Mouse (Mus musculus) thymus, postnatal 25 days (tissue): ENCODE results near the gene Cbx3.
A peak's percentile ranks its signal among the peaks of the same experiment; 100 is the strongest.

Source experiments
- DNase-seq: peaks from one replicate; pipeline ENCODE4 v3.0.0; 2022

The Cbx3 gene

DNA sequence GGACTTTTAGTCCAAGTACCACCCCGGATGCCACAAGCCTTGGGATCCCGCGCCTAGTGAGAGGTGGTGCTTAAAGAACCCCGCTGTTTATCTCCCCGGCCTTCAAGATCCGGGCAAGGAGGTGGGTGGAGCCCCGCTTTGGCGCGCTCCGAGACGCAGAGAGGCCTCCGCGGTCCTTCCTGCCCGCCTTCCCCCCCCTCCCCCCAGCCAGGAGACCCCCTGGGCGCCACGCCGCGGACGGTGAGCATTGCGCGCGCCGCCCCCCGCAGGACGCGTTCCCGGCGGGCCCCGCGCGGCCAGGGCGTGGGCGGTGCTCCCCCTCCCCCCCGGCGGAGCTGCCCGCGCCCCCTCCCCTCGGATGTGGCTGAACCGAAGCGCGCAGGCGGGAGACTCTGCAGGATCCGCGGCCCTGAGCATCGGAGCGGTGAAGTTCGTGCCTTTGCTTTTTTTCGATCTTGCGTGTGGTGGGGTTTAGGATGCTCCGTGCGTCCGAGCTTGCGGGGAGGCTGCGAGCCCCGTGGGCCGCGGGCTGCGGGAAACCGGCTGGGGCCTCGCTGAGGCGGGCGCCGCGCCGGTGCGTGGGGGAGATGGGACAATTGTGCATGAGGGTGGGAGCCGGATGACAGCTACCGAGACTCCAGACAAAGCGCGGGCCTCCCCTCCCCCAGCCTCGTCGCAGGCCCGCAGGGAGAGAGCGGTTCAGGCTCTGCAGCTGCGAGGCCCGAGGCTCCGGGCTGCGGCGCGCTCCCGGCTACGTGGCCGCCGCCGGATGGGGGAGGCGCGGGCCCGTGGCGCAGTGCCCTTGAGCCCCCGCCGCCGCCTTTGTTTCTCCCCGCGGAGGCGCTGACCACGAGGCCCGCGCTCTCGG, at the start of gene Cbx3:
TSS of gene Cbx3 (plus strand) at position 50 of the 868 bp plus-strand sequence.
- DNase-seq, result peak; percentile 92

GRCm38 (mm10) chr6:51423466-51424122, 46.6 kb upstream of the Cbx3 start:
- no peak for DNase-seq

DNA sequence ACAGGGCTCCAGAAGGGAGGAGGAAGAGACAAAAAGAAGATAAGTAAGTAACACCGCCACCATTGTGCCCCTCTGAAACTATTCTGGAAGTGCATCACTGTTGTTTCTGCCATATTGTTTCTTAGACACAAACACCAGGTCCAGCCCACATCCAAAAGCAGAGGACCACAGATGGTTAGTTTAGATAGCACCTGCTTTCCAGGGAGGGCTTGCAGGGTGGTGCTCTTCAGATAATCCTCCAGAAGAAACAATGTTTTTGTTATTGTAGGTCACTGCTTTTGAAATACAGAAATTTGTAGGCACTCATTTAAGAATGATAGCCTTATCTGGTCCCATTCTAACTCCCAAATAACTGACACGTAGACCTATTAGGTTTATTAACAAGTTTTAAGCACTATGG, 45.6 kb upstream of the Cbx3 start:
- DNase-seq, result no peak

GRCm38 (mm10) chr6:51432535-51433397, 37.4 kb upstream of the Cbx3 start, which contains the start of gene Nfe2l3:
Gene Nfe2l3, plus strand, starts transcription at chr6:51432670.
- peak; percentile 75 for DNase-seq

DNA sequence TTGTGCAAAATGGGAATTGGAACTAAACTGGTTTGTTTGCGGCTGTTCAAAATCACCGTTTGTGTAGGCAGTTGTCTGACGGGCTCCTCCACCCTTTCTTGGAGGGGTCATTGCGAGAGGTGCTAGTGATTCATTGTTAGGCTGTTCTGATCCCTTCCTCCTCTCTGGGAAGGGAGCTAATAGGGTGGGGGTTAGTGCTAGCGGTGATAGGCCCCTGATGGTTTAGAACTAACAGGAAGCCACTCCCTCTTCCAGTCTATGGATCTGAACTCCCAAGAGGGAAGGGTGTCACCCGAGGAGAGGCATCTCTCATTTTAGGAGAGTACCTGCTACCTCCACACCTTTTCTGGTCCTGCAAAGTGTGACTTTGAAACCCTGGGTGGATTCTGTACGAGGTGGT, 35.9 kb upstream of the Cbx3 start:
- no peak for DNase-seq

DNA sequence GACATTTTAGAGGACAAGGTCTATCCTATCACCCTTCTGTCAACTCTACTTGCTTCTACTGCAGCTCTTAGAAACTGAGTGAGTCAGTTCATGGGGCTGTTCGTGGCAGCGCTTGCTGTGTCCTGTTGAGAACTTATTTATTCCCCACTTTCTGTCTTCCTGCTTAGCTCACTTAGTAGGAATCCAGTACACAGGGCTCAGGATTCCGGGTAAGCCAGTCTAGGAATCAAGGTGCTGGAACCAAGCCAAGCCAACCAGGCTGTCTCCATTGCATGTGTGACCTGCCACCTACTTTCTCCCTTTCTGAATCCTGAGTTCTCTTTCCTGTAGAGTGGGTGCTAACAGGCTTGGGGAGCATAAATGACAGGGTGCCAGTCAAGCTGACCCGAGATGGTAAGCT, 32.5 kb upstream of the Cbx3 start:
- DNase-seq, result no peak

DNA sequence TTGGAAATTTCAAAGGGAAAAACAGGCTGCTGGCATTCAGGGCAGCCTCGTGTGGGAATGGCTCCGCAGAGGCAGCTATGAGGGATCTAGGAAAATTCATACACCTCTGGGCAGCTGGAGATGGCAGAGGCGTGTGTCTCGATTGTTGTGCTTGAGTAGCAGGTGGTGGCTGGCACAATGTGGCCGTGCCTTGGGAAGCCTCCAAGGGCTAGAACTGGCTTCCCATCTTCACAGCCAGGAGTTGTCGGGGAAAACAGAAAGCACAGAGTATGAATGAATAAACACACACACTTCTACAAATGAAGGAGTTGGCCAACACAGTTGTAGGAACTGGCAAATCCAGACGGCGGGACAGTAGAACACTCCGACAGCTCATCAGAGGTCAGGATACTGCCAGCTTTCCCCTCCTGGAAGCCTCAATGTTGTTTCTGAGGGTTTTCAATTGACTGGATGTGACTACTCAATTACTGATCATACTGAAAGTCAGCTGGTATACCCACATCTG, 31.3 kb upstream of the Cbx3 start:
- no peak for DNase-seq

GRCm38 (mm10) chr6:51442191-51442835, 27.8 kb upstream of the Cbx3 start:
- peak; percentile 65 for DNase-seq

- DNase-seq, result no peak
These were observed 17.1 kb upstream of the Cbx3 start for GRCm38 (mm10) chr6:51452927-51453503.

- no peak for DNase-seq
These were observed 15.2 kb upstream of the Cbx3 start for GRCm38 (mm10) chr6:51454949-51455348.

GRCm38 (mm10) chr6:51456198-51456597, 14.0 kb upstream of the Cbx3 start:
- no peak for DNase-seq

DNA sequence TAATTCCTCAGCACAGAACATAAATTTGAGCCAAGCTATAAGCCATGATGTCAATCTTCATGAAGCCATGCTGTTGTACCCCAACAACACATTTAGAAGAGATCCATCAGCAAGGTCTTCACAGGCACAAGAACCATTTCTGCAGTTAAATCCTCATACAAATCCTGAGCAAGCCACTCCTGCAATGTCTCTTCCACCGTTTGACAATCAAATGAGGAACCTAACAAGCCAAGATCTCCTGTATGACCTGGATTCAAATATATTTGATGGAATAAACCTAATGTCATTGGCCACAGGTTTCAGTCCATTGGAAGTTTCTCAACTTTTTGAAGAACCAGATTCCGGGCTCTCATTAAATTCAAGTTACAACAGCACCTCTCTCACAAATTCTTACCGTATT, 12.9 kb upstream of the Cbx3 start:
- no peak for DNase-seq

GRCm38 (mm10) chr6:51457770-51458387, 12.3 kb upstream of the Cbx3 start:
- DNase-seq, result no peak

- DNase-seq, result no peak
These were observed 11.2 kb upstream of the Cbx3 start for GRCm38 (mm10) chr6:51458925-51459312.

- no peak for DNase-seq
These were observed 10.7 kb upstream of the Cbx3 start for GRCm38 (mm10) chr6:51459313-51460020.

DNA sequence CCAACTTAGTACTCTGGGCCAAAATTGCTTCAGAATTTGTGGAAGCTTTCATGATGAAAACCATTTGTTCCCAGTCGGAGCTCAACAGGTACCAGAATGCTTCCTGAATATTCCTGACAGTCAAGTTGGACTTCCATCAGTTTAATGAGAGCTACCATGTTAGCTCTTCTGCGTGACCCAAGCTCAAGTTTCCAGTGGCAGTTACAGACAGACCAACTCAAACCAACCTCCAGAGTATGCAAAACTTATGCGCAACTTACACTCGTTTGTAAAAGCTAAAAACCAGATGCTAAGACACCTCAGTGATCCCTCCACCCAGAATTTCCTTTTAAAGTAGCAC, 10.2 kb upstream of the Cbx3 start:
- DNase-seq, result no peak

GRCm38 (mm10) chr6:51460363-51460762, 9.8 kb upstream of the Cbx3 start:
- no peak for DNase-seq

DNA sequence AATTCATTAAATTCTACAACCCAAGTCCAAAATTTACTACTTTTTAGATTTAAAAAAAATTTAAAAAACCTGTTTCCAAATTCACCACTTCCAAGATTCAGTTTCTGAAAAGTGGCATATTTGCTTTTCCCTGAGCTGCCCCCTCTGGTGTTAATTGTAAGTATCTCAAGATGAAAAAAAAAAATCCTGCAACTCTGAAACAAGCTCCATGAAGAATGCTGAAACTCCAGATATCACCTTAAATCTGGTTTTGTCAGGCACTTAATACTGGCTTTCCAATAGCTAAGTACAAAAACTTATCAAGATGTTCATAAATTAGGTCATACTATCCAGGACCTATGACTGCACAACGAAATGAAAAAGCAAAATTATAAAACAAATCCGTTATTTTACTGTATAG, 2.5 kb upstream of the Cbx3 start:
- DNase-seq, result no peak

DNA sequence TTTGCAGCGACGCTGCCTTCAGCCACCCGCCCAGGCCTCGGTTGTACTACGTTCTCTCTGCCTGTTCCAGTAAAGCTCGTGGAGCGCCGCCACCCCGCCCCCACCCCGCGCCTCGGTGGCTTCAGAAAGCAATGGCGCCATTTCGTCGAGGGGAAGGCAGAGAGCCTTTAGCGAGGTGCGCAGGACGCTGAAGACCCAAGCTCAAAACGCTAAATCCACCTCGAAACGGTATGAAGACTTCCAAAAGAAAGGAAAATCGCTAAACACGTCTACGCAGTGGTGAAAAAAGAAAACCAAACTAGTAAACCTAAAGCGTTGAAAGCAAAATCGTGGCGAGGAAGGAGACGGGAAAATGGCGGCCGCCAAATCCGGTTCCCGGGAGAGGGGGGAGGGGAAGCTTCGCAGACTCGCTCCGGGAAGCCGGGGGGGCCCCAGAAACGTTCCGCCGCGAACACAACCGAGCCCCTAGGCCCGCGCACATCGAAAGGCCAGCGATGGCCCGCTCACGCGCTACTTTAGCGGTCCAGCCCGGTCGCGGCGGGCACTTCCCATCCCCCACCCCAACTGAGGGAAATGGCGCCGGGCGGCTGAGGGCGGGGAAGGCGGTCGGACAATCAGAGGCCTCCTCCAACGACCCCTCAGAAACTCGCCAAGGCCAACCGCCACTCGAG, 1.1 kb upstream of the Cbx3 start:
- peak; percentile 84 for DNase-seq

DNA sequence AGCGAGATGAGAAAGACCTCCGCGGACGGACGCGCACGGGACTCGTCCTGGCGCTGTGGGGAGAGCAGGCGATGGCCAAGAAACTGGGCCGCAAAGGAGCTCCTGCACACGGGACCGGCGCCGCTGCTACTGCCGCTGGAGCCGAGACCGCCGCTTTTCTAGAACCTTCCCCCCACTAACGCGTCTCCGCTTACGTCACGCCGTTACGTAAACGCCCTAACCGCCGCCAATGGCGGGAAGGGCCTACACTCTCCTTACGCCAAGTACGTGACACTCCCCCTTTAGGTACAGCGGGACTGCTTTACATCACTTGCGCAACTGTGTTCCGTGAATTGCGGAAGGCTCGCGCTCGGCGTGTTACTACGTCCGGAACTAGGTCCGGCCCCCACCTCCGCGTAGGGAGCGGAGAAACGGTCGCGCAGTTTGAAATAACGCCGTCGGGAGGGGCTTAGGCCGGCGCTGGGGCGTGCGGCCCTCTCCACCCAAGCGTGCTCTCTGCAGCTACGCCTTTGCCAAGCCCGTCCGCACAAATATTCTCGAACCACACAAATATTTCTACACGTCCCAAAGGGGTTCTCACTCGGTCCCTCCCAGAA, 347 bp upstream of the Cbx3 start, which contains the start of gene Hnrnpa2b1:
TSS of gene Hnrnpa2b1 (minus strand) at position 180 of the 596 bp plus-strand sequence.
- peak; percentile 100 for DNase-seq
